Mouse (Mus musculus) MEL (cell line): ENCODE results near the gene Rhob. TPM values are rescaled to one million over a fixed set of nuclear protein-coding genes. Genes with fewer than 3 reads are reported as not detected.

Experiments
- DNase-seq: peaks from one replicate; pipeline ENCODE4 v3.0.0; 2011; ENCODE audit warnings: low read depth, low spot score
- H3K27ac ChIP-seq: 2 replicates; pipeline ENCODE4 v1.5.1; 2012; ENCODE audit warnings: low read depth, mild to moderate bottlenecking, control low read depth, low read length, moderate library complexity; ENCODE audit not compliant: control insufficient read depth
- H3K27me3 ChIP-seq, 2 experiments: fragments of 150-350 bp in 1 of 2; sonication (generic) in 1 of 2; 2 replicates each; pipeline ENCODE4 v1.6.1; 2012; ENCODE audit warnings: low read length in 2 of 2, mild to moderate bottlenecking in 2 of 2, improper control_type of control experiment in 1 of 2, moderate library complexity in 1 of 2; ENCODE audit not compliant: insufficient read depth in 2 of 2, control insufficient read depth in 1 of 2
- H3K36me3 ChIP-seq, 2 experiments: 2 replicates each; pipeline ENCODE4 v1.6.1; 2012 to 2014; ENCODE audit warnings: low read length in 2 of 2, improper control_type of control experiment in 1 of 2, inconsistent platforms in 1 of 2, mild to moderate bottlenecking in 1 of 2; ENCODE audit not compliant: insufficient read depth in 2 of 2, control insufficient read depth in 1 of 2
- H3K4me1 ChIP-seq, 2 experiments: fragments of 150-350 bp in 1 of 2; sonication (generic) in 1 of 2; 2 replicates each; pipeline ENCODE4 v1.6.1; 2012; ENCODE audit warnings: low read length in 2 of 2, improper control_type of control experiment in 1 of 2, mild to moderate bottlenecking in 1 of 2; ENCODE audit not compliant: insufficient read depth in 2 of 2, control insufficient read depth in 1 of 2
- H3K4me3 ChIP-seq, 2 experiments: fragments of 150-350 bp in 1 of 2; sonication (generic) in 1 of 2; 2 replicates each; pipeline ENCODE4 v1.5.1; 2012; ENCODE audit warnings: low read depth in 2 of 2, low read length in 2 of 2, mild to moderate bottlenecking in 2 of 2, moderate library complexity in 2 of 2, control low read depth in 1 of 2, improper control_type of control experiment in 1 of 2; ENCODE audit not compliant: control insufficient read depth in 1 of 2, insufficient read depth in 1 of 2
- H3K79me2 ChIP-seq: 2 replicates; pipeline ENCODE4 v1.6.1; 2012; ENCODE audit warnings: mild to moderate bottlenecking, low read length, moderate library complexity; ENCODE audit not compliant: control insufficient read depth, poor library complexity, insufficient read depth
- H3K9ac ChIP-seq: 2 replicates; pipeline ENCODE4 v1.6.1; 2012; ENCODE audit warnings: low read depth, mild to moderate bottlenecking, control low read depth, low read length, moderate library complexity; ENCODE audit not compliant: control insufficient read depth, poor library complexity, severe bottlenecking
- H3K9me3 ChIP-seq: fragments of 150-350 bp; sonication (generic); replicated peaks from 2 replicates; pipeline ENCODE4 v1.6.1; 2012; ENCODE audit warnings: mild to moderate bottlenecking, low read length, improper control_type of control experiment, moderate library complexity; ENCODE audit not compliant: insufficient read depth
- BHLHE40 ChIP-seq: IDR thresholded peaks from 2 replicates; pipeline ENCODE4 v1.6.1; 2012; ENCODE audit warnings: low read depth, mild to moderate bottlenecking, inconsistent platforms, low read length, improper control_type of control experiment, borderline replicate concordance
- CHD1 ChIP-seq: IDR thresholded peaks from 2 replicates; pipeline ENCODE4 v1.6.1; 2012; ENCODE audit warnings: low read depth, mild to moderate bottlenecking, inconsistent platforms, low read length, improper control_type of control experiment
- CHD2 ChIP-seq: IDR thresholded peaks from 2 replicates; pipeline ENCODE4 v1.6.1; 2011; ENCODE audit warnings: low read length, improper control_type of control experiment
- EP300 ChIP-seq, 2 experiments: IDR thresholded peaks; 2 replicates each; pipeline ENCODE4 v1.6.1; 2011; ENCODE audit warnings: improper control_type of control experiment in 2 of 2, low read length in 2 of 2, low read depth in 1 of 2, mild to moderate bottlenecking in 1 of 2
- HCFC1 ChIP-seq: IDR thresholded peaks from 2 replicates; pipeline ENCODE4 v1.6.1; 2012; ENCODE audit warnings: low read depth, mild to moderate bottlenecking, inconsistent platforms, low read length, improper control_type of control experiment, moderate library complexity
- MAFK ChIP-seq: IDR thresholded peaks from 2 replicates; pipeline ENCODE4 v1.6.1; 2011; ENCODE audit warnings: low read depth, mild to moderate bottlenecking, low read length, improper control_type of control experiment, borderline replicate concordance
- MAX ChIP-seq: IDR thresholded peaks from 2 replicates; pipeline ENCODE4 v1.6.1; 2011; ENCODE audit warnings: low read length, improper control_type of control experiment
- MXI1 ChIP-seq: IDR thresholded peaks from 2 replicates; pipeline ENCODE4 v1.6.1; 2011; ENCODE audit warnings: mild to moderate bottlenecking, low read depth, low read length, improper control_type of control experiment
- NELFE ChIP-seq: IDR thresholded peaks from 2 replicates; pipeline ENCODE4 v1.6.1; 2011; ENCODE audit warnings: low read depth, low read length, improper control_type of control experiment
- NRF1 ChIP-seq: IDR thresholded peaks from 2 replicates; pipeline ENCODE4 v1.6.1; 2014; ENCODE audit warnings: low read depth, mild to moderate bottlenecking, inconsistent platforms, low read length, improper control_type of control experiment, moderate library complexity; ENCODE audit not compliant: poor library complexity, insufficient read depth, severe bottlenecking
- POLR2A ChIP-seq, 2 experiments: IDR thresholded peaks; 2 replicates each; pipeline ENCODE4 v1.6.1; 2011 to 2012; ENCODE audit warnings: low read length in 2 of 2, mild to moderate bottlenecking in 2 of 2, control low read depth in 1 of 2, improper control_type of control experiment in 1 of 2, low read depth in 1 of 2, moderate library complexity in 1 of 2; ENCODE audit not compliant: control insufficient read depth in 1 of 2, insufficient read depth in 1 of 2, poor library complexity in 1 of 2
- RAD21 ChIP-seq: IDR thresholded peaks from 2 replicates; pipeline ENCODE4 v1.6.1; 2011; ENCODE audit warnings: mild to moderate bottlenecking, low read depth, low read length, improper control_type of control experiment
- TCF12 ChIP-seq: IDR thresholded peaks from 2 replicates; pipeline ENCODE4 v1.6.1; 2014; ENCODE audit warnings: low read depth, mild to moderate bottlenecking, inconsistent platforms, low read length, improper control_type of control experiment, moderate library complexity
- UBTF ChIP-seq: IDR thresholded peaks from 2 replicates; pipeline ENCODE4 v1.6.1; 2012; ENCODE audit warnings: low read depth, mild to moderate bottlenecking, inconsistent platforms, low read length, improper control_type of control experiment, moderate library complexity, borderline replicate concordance; ENCODE audit not compliant: insufficient read depth
- USF1 ChIP-seq: IDR thresholded peaks from 2 replicates; pipeline ENCODE4 v1.6.1; 2014; ENCODE audit warnings: low read depth, mild to moderate bottlenecking, inconsistent platforms, low read length, improper control_type of control experiment, moderate library complexity
- USF2 ChIP-seq, 2 experiments: IDR thresholded peaks; 2 replicates each; pipeline ENCODE4 v1.6.1; 2011 to 2012; ENCODE audit warnings: improper control_type of control experiment in 2 of 2, low read length in 2 of 2, borderline replicate concordance in 1 of 2, inconsistent platforms in 1 of 2, low read depth in 1 of 2, mild to moderate bottlenecking in 1 of 2; ENCODE audit not compliant: insufficient read depth in 1 of 2
- ZC3H11A ChIP-seq: IDR thresholded peaks from 2 replicates; pipeline ENCODE4 v1.6.1; 2012; ENCODE audit warnings: low read depth, mild to moderate bottlenecking, inconsistent platforms, low read length, improper control_type of control experiment
- ZKSCAN1 ChIP-seq: IDR thresholded peaks from 2 replicates; pipeline ENCODE4 v1.6.1; 2012; ENCODE audit warnings: low read depth, mild to moderate bottlenecking, inconsistent platforms, low read length, improper control_type of control experiment, moderate library complexity
- polyA plus RNA-seq, 2 experiments: library from polyadenylated mRNA; stranded (reverse) in 1 of 2; unstranded in 1 of 2; fragments of >175 nt in 1 of 2; fragments of >200 nt in 1 of 2; gene quantifications; 2 replicates each; pipeline versions ENCODE4 v1.2.1 to v1.2.4; 2012; ENCODE audit warnings: low replicate concordance in 2 of 2, low read depth in 1 of 2; ENCODE audit not compliant: insufficient read length in 2 of 2, insufficient read depth in 1 of 2, missing spikeins in 1 of 2
- total RNA-seq: library from RNA; depleted of rRNA; stranded (reverse); fragments of 300-350 nt; gene quantifications from 2 replicates; pipeline ENCODE4 v1.2.3, GENCODE M21; 2012

Rhob gene
- total and polyA plus RNA-seq, 3 experiments: 1.8 to 6.0 TPM; not detected in 1

DNA sequence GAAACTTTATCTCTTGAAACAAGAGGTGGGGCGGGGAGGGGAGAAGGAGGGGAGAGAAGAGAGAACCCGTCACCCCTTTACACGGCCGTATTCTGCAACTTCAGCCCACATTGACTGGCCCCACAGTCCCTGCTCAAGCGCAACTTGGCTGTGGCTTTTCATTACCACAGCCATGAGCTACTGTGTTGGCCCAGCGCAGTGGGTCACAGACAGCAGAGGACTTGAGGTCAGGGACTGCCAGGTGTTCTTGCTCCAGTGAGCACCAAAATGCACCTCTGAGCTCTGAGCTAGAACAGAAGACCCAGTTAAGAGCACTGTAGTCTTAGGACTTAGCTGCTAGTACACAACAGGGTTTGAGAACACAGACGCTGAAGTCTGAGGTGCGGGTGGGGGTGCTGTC lies 41.4 kb downstream of the Rhob start:
- Histone ChIP-seq H3K36me3 (no peaks in the 10 kb centered on the region), H3K4me1 (no peaks in the 10 kb centered on the region), H3K9me3 (no peaks in the 10 kb centered on the region), H3K79me2 (no peaks in the 10 kb centered on the region), H3K27me3 (peaks cover 0 to 5% of the 10 kb centered on the region in 2 experiments; a peak in 2 of 4 replicates), H3K27ac (no peak overlapping the region), H3K9ac (no peak overlapping the region), H3K4me3 (no peak overlapping the region)
- no peak for TF ChIP-seq EP300 (IDR thresholded peaks at IDR 0.05; ENCODE audit: low read depth in 1 of 2, low read length in 2 of 2)
- TF ChIP-seq MAX: no peak
- no peak for TF ChIP-seq MAFK
- TF ChIP-seq ZC3H11A: no peak
- no peak for TF ChIP-seq CHD1
- no peak for TF ChIP-seq MXI1
- no peak for TF ChIP-seq BHLHE40
- TF ChIP-seq HCFC1: no peak
- TF ChIP-seq RAD21: no peak
- TF ChIP-seq TCF12: no peak
- TF ChIP-seq UBTF: no peak
- TF ChIP-seq CHD2: no peak
- no peak for TF ChIP-seq ZKSCAN1
- no peak for TF ChIP-seq USF2 (IDR thresholded peaks at IDR 0.05; ENCODE audit: borderline replicate concordance in 1 of 2, insufficient read depth in 1 of 2, low read depth in 1 of 2, low read length in 2 of 2)
- no peak for TF ChIP-seq NELFE
- no peak for TF ChIP-seq USF1
- no peak for TF ChIP-seq POLR2A (IDR thresholded peaks at IDR 0.05; ENCODE audit: control insufficient read depth in 1 of 2, insufficient read depth in 1 of 2, low read depth in 1 of 2, low read length in 2 of 2, poor library complexity in 1 of 2)
- DNase-seq: no peak

GRCm38 (mm10) chr12:8457052-8457451 lies 42.8 kb downstream of the Rhob start:
- peaks cover 0 to 4% of the 10 kb centered on the region in 2 experiments; a peak in 2 of 4 replicates for H3K27me3 ChIP-seq
- H3K4me1 ChIP-seq: no peaks in the 10 kb centered on the region
- H3K9ac ChIP-seq: no peak overlapping the region
- no peak overlapping the region for H3K4me3 ChIP-seq
- no peaks in the 10 kb centered on the region for H3K79me2 ChIP-seq
- no peak for TF ChIP-seq MXI1
- TF ChIP-seq NRF1: no peak
- H3K27ac ChIP-seq: no peak overlapping the region
- no peak for DNase-seq
- H3K36me3 ChIP-seq: no peaks in the 10 kb centered on the region
- no peaks in the 10 kb centered on the region for H3K9me3 ChIP-seq
